Mouse (Mus musculus) ES-Bruce4 (cell line): ENCODE measurements around the gene Pcdh17.

ENCODE experiments used
- CTCF ChIP-seq: IDR thresholded peaks from one replicate; pipeline ENCODE4 v1.8.1; 2011; ENCODE audit warnings: low read depth, low read length
- POLR2A ChIP-seq: IDR thresholded peaks from one replicate; pipeline ENCODE4 v1.8.1; 2011; ENCODE audit warnings: low read length; ENCODE audit not compliant: insufficient read depth

DNA sequence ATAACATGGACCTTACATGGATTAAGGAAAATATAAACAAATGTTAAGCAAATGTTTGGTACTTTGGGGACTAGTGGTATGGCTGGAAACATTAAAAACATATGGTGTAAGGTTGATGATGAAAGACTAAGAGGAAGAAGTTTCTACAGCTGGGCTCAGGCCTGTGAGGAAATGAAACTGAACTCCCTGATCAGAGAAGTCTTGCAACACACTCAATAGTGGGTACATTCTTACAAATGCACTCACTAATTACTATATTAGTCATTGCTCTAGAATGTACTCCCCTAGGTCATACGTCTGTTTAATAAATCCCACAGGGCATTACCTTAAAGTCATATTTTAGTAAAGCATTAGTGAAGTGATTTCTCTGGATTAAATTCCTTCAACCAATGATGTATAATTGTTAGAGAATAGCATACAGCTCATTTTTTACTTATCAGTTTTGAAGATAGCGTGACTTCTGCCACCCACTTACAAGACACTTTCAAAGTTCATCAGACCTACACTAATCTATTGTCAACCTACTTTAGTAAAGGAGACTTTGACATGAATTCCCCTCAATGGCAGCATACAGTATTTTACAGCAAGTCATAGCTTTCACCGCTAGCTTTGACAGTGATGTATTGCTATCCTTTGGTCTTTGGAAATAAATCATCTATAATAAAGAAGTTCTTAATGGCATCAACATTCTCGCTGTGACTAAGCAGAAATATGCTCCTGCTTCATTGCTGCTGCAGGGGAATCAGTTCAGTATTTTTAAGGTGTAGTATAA lies 10.9 kb downstream of the Pcdh17 start:
- TF ChIP-seq POLR2A, result no peak
- TF ChIP-seq CTCF, result no peak
